Mouse (Mus musculus): Measurements from ENCODE around the gene Usp43. TPM values are rescaled to one million over a fixed set of nuclear protein-coding genes. Genes with fewer than 3 reads are reported as not detected.

Usp43 gene
- polyA plus RNA-seq, 1 experiment from 2014 or later: 4.5 TPM

- peak; percentile 40 for DNase-seq
- Histone ChIP-seq H3K36me3 (ENCODE audit: insufficient read depth) (no peaks in the 10 kb centered on the region), H3K4me3 (ENCODE audit: low read depth, low read length) (no peak overlapping the region), H3K4me1 (ENCODE audit: insufficient read depth) (no peaks in the 10 kb centered on the region), H3K27me3 (ENCODE audit: insufficient read depth, low read length) (no peaks in the 10 kb centered on the region), H3K4me2 (no peak overlapping the region), H3K27ac (ENCODE audit: low read depth) (no peak overlapping the region), H3K9me3 (ENCODE audit: low read depth, low read length) (no peaks in the 10 kb centered on the region), H3K9ac (no peak overlapping the region)
- ATAC-seq (ENCODE audit: insufficient read depth): no peak
- WGBS: 74% methylated on average over 6 of the region's 6 CpGs
- no peak for TF ChIP-seq CTCF (IDR thresholded peaks at IDR 0.05; ENCODE audit: low read depth)
Observed at GRCm38 (mm10) chr11:67811535-67811934, 110.4 kb downstream of the Usp43 start.

DNA sequence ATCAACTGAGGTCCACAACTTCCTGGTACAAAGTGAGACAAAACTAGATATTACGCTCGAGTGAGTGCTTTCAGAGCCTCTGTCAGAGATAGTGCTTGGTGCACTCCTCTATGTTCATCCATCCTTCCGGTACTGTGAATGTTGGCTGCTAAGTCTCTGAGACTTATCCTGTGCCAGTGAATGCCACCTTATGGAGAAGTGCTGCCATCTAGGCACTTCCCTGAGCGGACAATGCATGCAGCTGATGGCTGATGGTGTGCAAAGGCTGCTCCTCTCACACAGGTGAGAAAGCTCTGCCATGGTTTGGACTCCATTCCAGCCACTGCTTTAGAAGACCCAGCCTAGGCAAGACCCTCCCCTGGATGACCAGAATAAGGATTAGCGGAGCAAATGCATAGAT lies 113.9 kb downstream of the Usp43 start:
- no peak for TF ChIP-seq CTCF (IDR thresholded peaks at IDR 0.05; ENCODE audit: low read depth)
- DNase-seq: no peak
- H3K36me3 ChIP-seq (ENCODE audit: insufficient read depth): no peaks in the 10 kb centered on the region
- H3K27me3 ChIP-seq (ENCODE audit: insufficient read depth, low read length): no peaks in the 10 kb centered on the region
- no peaks in the 10 kb centered on the region for H3K9me3 ChIP-seq (ENCODE audit: low read depth, low read length)
- no peak overlapping the region for H3K27ac ChIP-seq (ENCODE audit: low read depth)
- no peak overlapping the region for H3K4me3 ChIP-seq (ENCODE audit: low read depth, low read length)
- H3K9ac ChIP-seq: no peak overlapping the region
- WGBS: 79% methylated on average over 5 of the region's 5 CpGs
- H3K4me1 ChIP-seq (ENCODE audit: insufficient read depth): no peaks in the 10 kb centered on the region
- ATAC-seq (ENCODE audit: insufficient read depth): no peak
- no peak overlapping the region for H3K4me2 ChIP-seq

DNA sequence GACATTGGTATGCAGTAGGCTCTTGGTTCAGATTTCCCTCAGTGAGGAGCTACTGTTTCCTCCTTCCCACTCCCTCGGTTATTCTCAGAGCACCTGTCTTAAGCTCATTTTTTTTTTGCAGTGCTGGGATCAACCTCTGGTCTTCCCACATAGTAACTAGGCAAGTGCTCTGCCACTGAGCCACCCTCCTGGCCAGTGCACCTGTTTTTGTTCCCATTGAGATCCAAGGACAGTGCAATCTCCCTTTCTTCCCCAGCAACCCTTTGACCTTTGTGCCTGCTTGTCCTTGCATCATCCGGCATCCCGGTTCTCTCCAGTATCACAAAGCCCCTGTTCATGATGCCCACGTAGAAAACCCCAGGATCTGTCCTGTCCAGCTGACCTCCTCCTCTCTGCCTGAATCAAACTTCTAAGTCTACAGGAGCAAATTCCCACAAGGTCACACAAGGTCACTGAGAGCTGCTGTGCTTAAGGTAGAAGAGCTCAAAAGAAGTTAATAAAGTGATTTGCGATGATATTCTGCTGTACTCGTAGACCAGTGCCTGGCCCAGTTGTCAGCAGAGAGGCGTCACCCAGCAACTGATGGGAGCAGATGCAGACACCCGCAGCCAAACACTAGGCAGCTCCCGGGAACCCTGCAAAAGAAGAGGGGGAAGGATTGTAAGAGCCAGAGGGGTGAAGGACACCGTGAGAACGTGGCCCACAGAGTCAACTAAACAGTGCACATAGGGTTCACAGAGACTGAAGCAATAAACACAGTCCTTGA lies 114.9 kb downstream of the Usp43 start:
- no peak for TF ChIP-seq CTCF (IDR thresholded peaks at IDR 0.05; ENCODE audit: low read depth)
- ATAC-seq (ENCODE audit: insufficient read depth) (no peak), DNase-seq (no peak)
- Histone ChIP-seq H3K4me2 (no peak overlapping the region), H3K9ac (no peak overlapping the region), H3K27me3 (ENCODE audit: insufficient read depth, low read length) (no peaks in the 10 kb centered on the region), H3K9me3 (ENCODE audit: low read depth, low read length) (no peaks in the 10 kb centered on the region), H3K4me3 (ENCODE audit: low read depth, low read length) (no peak overlapping the region), H3K36me3 (ENCODE audit: insufficient read depth) (no peaks in the 10 kb centered on the region), H3K27ac (ENCODE audit: low read depth) (no peak overlapping the region), H3K4me1 (ENCODE audit: insufficient read depth) (no peaks in the 10 kb centered on the region)
- 67% methylated on average over 11 of the region's 11 CpGs for WGBS

- no peak overlapping the region for H3K27ac ChIP-seq (ENCODE audit: low read depth)
- H3K4me1 ChIP-seq (ENCODE audit: insufficient read depth): no peaks in the 10 kb centered on the region
- H3K4me3 ChIP-seq (ENCODE audit: low read depth, low read length): no peak overlapping the region
- TF ChIP-seq CTCF (IDR thresholded peaks at IDR 0.05; ENCODE audit: low read depth): peak; percentile 32; the same call in 1 of the 2 replicates
- H3K9me3 ChIP-seq (ENCODE audit: low read depth, low read length): no peaks in the 10 kb centered on the region
- WGBS: 97% methylated on average over 1 of the region's 1 CpGs
- no peak overlapping the region for H3K9ac ChIP-seq
- H3K27me3 ChIP-seq (ENCODE audit: insufficient read depth, low read length): no peaks in the 10 kb centered on the region
- no peak overlapping the region for H3K4me2 ChIP-seq
- H3K36me3 ChIP-seq (ENCODE audit: insufficient read depth): no peaks in the 10 kb centered on the region
- ATAC-seq (ENCODE audit: insufficient read depth) (no peak), DNase-seq (no peak)
Observed at GRCm38 (mm10) chr11:67805538-67805937, 116.4 kb downstream of the Usp43 start.

Other genes starting within 250 kb of the Usp43 start
- gene Rcvrn, start 226.8 kb downstream of the Usp43 start, polyA plus RNA-seq (2014; fragmentation: Nextera tagmentation; extraction: Ambion mirVana): not detected in 2 replicates
- gene Glp2r, start 151.0 kb downstream of the Usp43 start, polyA plus RNA-seq (2014; fragmentation: Nextera tagmentation; extraction: Ambion mirVana): 0.11 and 0.12 TPM in 2 replicates
- not detected in 2 replicates for gene Gsg1l2, start 147.5 kb downstream of the Usp43 start, polyA plus RNA-seq (2014; fragmentation: Nextera tagmentation; extraction: Ambion mirVana)
- 0.49 TPM in 1 of 2 replicates, not detected in the other for gene Dhrs7c, start 124.0 kb downstream of the Usp43 start, polyA plus RNA-seq (2014; fragmentation: Nextera tagmentation; extraction: Ambion mirVana)
- 0.97 and 1.2 TPM in 2 replicates for gene Cfap52, start 43.5 kb upstream of the Usp43 start, polyA plus RNA-seq (2014; fragmentation: Nextera tagmentation; extraction: Ambion mirVana)
- 48.6 and 52.0 TPM in 2 replicates for gene Stx8, start 44.0 kb upstream of the Usp43 start, polyA plus RNA-seq (2014; fragmentation: Nextera tagmentation; extraction: Ambion mirVana)